Mouse (Mus musculus) intestine, postnatal 0 days (tissue): ENCODE measurements around the gene Hmgb3. TPM values are rescaled to one million over a fixed set of nuclear protein-coding genes. Genes with fewer than 3 reads are reported as not detected.

Experiments used
- ATAC-seq: fragments of 200-750 bp; cut with Nextera tagmentation; 2 replicates; pipeline ENCODE4 v1.8.0; 2017; ENCODE audit warnings: mild to moderate bottlenecking, moderate TSS enrichment, moderate library complexity
- H3K27ac ChIP-seq: fragments of 300-500 bp; sonication (generic); 2 replicates; pipeline ENCODE4 v1.5.1; 2014; ENCODE audit warnings: mild to moderate bottlenecking, low read depth, low read length, moderate library complexity
- H3K27me3 ChIP-seq: fragments of 300-500 bp; sonication (generic); replicated peaks from 2 replicates; pipeline ENCODE4 v1.6.1; 2014; ENCODE audit warnings: low read length, mixed read lengths; ENCODE audit not compliant: control insufficient read depth, insufficient read depth
- H3K36me3 ChIP-seq: fragments of 300-500 bp; sonication (generic); 2 replicates; pipeline ENCODE4 v1.6.1; 2014; ENCODE audit warnings: mild to moderate bottlenecking, moderate library complexity; ENCODE audit not compliant: control insufficient read depth, insufficient read depth
- H3K4me1 ChIP-seq: fragments of 300-500 bp; sonication (generic); replicated peaks from 2 replicates; pipeline ENCODE4 v1.6.1; 2014; ENCODE audit warnings: antibody characterized with exemption, low read length, mixed read lengths; ENCODE audit not compliant: control insufficient read depth, insufficient read depth
- H3K4me2 ChIP-seq: fragments of 300-500 bp; sonication (generic); replicated peaks from 2 replicates; pipeline ENCODE4 v1.6.1; 2014; ENCODE audit warnings: low read depth, mild to moderate bottlenecking, moderate library complexity
- H3K4me3 ChIP-seq: fragments of 300-500 bp; sonication (generic); 2 replicates; pipeline ENCODE4 v1.5.1; 2014; ENCODE audit warnings: low read depth, low read length
- H3K9ac ChIP-seq: fragments of 300-500 bp; sonication (generic); 2 replicates; pipeline ENCODE4 v1.6.1; 2014; ENCODE audit warnings: mild to moderate bottlenecking, low read depth, low read length
- H3K9me3 ChIP-seq: fragments of 300-500 bp; sonication (generic); 2 replicates; pipeline ENCODE4 v1.6.1; 2016; ENCODE audit warnings: mixed run types; ENCODE audit not compliant: control insufficient read depth
- CTCF ChIP-seq: sonication (generic); IDR thresholded peaks from 2 replicates; pipeline ENCODE4 v1.5.1; 2016; ENCODE audit warnings: low read depth, mild to moderate bottlenecking, control low read depth, antibody characterized with exemption, moderate library complexity
- WGBS: fragments of 180-500 bp; shearing (Covaris S2); extraction: QIAGEN DNeasy Blood & Tissue Kit; methylation state at CpG from one replicate; pipeline ENCODE4 v1.1.7; 2014; 5-methylcytosine and 5-hydroxymethylcytosine counted together
- polyA plus RNA-seq: library from polyadenylated mRNA; unstranded; fragments of >200 nt; fragmentation: Nextera tagmentation; extraction: Ambion mirVana; gene quantifications from 2 replicates; pipeline ENCODE4 v1.2.1, GENCODE M21; 2015

Gene Hmgb3
- polyA plus RNA-seq, 1 experiment from 2014 or later: 86.7 TPM

DNA sequence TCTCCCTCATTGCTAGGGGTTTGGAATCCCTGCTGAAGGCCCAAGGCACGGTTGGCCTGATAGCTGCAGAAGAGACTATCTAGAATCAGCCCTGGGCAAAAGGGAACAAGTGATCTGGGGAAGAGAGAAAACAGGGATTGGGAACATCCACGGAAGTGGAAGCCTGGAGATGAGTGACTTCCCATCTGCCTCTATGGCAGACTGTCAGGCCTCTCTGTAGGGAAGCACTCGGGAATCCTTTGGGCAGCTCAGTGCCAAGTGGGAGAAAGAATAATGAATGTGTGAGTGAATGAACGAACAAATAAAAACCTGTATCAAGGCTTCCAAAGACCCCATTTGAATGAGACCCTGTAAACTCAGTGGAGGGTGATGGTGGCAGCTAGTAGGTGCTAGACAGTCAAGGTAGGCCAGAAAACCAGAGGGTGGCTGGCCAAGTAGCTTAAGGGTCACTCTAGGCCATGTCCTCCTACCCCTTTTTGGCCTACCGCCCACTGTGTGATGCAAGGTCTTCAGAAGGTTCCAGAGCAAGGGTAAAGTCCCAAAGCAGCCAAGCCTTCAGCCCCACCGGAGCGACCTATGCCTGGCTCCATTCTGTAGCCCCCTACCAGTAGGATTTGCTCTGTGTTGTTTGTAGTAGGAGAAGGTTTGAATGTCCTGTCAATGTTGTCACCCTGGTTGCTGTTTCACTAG is 14.8 kb upstream of the Hmgb3 start:
- no peak for TF ChIP-seq CTCF
- no peak overlapping the region for H3K27ac ChIP-seq
- no peaks in the 10 kb centered on the region for H3K36me3 ChIP-seq
- no peak overlapping the region for H3K9ac ChIP-seq
- no peaks in the 10 kb centered on the region for H3K4me1 ChIP-seq
- H3K4me3 ChIP-seq: no peak overlapping the region
- no peak for ATAC-seq
- H3K27me3 ChIP-seq: no peaks in the 10 kb centered on the region
- 81% methylated on average over 7 of the region's 7 CpGs for WGBS
- H3K9me3 ChIP-seq: no peaks in the 10 kb centered on the region
- no peak overlapping the region for H3K4me2 ChIP-seq

- Histone ChIP-seq H3K9ac (no peak overlapping the region), H3K27ac (no peak overlapping the region), H3K4me2 (no peak overlapping the region), H3K4me1 (no peaks in the 10 kb centered on the region), H3K27me3 (no peaks in the 10 kb centered on the region), H3K36me3 (no peaks in the 10 kb centered on the region), H3K4me3 (no peak overlapping the region), H3K9me3 (no peaks in the 10 kb centered on the region)
- TF ChIP-seq CTCF: no peak
- 66% methylated on average over 5 of the region's 5 CpGs for WGBS
- no peak for ATAC-seq
Observed at GRCm38 (mm10) chrX:71544731-71545130, 11.0 kb upstream of the Hmgb3 start.

- H3K9me3 ChIP-seq: no peaks in the 10 kb centered on the region
- no peak overlapping the region for H3K9ac ChIP-seq
- ATAC-seq: no peak
- H3K4me2 ChIP-seq: no peak overlapping the region
- no peaks in the 10 kb centered on the region for H3K36me3 ChIP-seq
- H3K27me3 ChIP-seq: no peaks in the 10 kb centered on the region
- no peak for TF ChIP-seq CTCF
- no peak overlapping the region for H3K27ac ChIP-seq
- WGBS: 60% methylated on average over 2 of the region's 2 CpGs
- no peak overlapping the region for H3K4me3 ChIP-seq
- H3K4me1 ChIP-seq: no peaks in the 10 kb centered on the region
Observed at GRCm38 (mm10) chrX:71545163-71545562, 10.6 kb upstream of the Hmgb3 start.

DNA sequence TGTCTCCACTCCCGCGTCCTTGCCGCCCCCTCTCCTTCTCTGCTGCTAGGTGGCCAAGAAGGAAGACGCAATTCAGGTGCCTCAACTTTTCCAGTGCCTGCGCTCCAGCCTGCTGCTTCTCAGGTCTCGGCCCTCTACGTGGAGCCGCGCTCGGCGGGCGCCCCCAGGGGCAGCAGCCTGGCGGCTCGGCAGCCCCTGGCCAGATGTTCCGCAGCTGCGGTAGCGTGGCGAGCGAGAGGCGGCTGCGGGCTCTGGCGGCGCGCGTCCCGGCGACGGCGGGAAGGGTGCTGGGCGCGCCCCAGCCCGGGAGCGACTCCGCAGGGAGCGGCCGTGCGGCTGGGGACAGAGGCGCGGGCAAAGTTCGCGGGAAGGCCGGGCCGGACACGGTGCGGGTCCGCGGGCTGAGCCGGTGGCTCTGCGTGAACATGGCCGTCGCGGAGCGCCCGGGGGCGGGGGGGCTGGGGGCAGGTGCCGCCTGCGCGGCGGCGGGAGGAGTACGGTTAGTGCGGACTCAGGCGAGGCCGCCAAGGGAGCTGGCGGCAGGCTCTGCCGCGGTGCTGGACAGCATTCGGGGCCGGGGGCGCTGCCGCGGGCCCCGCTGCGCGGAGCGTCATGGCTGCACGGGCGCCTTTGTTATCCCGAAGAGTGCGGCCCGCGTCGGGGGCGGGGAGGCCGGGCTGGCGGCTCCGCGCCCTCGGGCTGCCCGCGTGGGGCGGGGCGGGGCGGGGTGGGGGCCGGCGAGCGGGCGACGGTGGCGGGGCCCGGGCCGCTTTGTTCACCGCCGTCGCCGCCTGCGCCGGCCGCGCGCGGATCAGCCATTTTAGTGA is 610 bp downstream of the Hmgb3 start:
- H3K36me3 ChIP-seq: no peaks in the 10 kb centered on the region
- no peaks in the 10 kb centered on the region for H3K4me1 ChIP-seq
- H3K9ac ChIP-seq: peak overlapping the region; percentile 82
- H3K4me3 ChIP-seq: peak overlapping the region; percentile 62
- peak overlapping the region; percentile 91 for H3K27ac ChIP-seq
- peak; percentile 73 for ATAC-seq
- H3K27me3 ChIP-seq: no peaks in the 10 kb centered on the region
- WGBS: 22% methylated on average over 84 of the region's 112 CpGs
- H3K4me2 ChIP-seq: peak overlapping the region; percentile 69
- no peak for TF ChIP-seq CTCF
- no peaks in the 10 kb centered on the region for H3K9me3 ChIP-seq

- Histone ChIP-seq H3K27ac (peak overlapping the region; percentile 91), H3K36me3 (no peaks in the 10 kb centered on the region), H3K4me1 (no peaks in the 10 kb centered on the region), H3K9me3 (no peaks in the 10 kb centered on the region), H3K27me3 (no peaks in the 10 kb centered on the region), H3K4me2 (peak overlapping the region; percentile 69), H3K9ac (peak overlapping the region; percentile 82), H3K4me3 (peak overlapping the region; percentile 62)
- TF ChIP-seq CTCF: no peak
- WGBS: 14% methylated on average over 32 of the region's 37 CpGs
- ATAC-seq: no peak
Observed at GRCm38 (mm10) chrX:71556965-71557491, 1.3 kb downstream of the Hmgb3 start.

DNA sequence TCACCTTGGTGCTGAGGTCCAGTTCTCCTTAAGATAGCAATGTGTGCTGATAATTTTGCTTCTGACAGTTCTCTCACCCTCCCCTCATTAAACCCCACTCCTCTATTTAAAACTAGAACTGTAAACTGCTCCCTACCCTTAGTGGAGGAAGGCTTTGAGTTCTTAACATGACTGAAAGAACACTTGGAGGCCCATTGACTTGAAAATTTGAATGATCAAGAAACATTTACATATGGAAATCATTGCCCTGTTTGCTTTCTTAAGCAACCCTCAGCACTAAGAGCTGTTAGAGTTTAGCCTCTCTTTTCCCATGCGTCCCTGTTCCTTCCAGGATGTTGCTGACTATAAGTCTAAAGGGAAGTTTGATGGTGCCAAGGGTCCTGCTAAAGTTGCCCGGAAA is 3.6 kb downstream of the Hmgb3 start:
- Histone ChIP-seq H3K9ac (no peak overlapping the region), H3K36me3 (no peaks in the 10 kb centered on the region), H3K27me3 (no peaks in the 10 kb centered on the region), H3K27ac (no peak overlapping the region), H3K4me3 (no peak overlapping the region), H3K4me1 (no peaks in the 10 kb centered on the region), H3K4me2 (no peak overlapping the region), H3K9me3 (no peaks in the 10 kb centered on the region)
- ATAC-seq: no peak
- no peak for TF ChIP-seq CTCF
- 85% methylated on average over 2 of the region's 2 CpGs for WGBS
